ENCODE assay signal across 10 mouse cellular contexts in genomic region chr17:12160984-12161764, GRCm38 (mm10). TPM values are rescaled to one million over a fixed set of nuclear protein-coding genes. Genes with fewer than 3 reads are reported as not detected.
DNase-seq lines count a peak whose midpoint lies in the region; ATAC-seq lines count a peak whose summit lies in the region.
"Had no signal": no experiment of that assay in that cellular context is flagged by ENCODE, and none has a peak within 500 bp of the region (broad histone marks: within the 10 kb centered on the region; RNA-seq: fewer than 3 reads in every experiment).

No protein-coding gene starts in this region.

- no peak overlapping the region for H3K9ac ChIP-seq in kidney, embryonic 16.5 days (replicated peaks; ENCODE audit: low read length)
- no peak overlapping the region for H3K9ac ChIP-seq in liver, embryonic 15.5 days

- 65% methylated on average over 13 of the region's 13 CpGs for WGBS in kidney, embryonic 16.5 days
- WGBS in liver, embryonic 15.5 days (ENCODE audit: insufficient replicate concordance) = 91% methylated on average over 13 of the region's 13 CpGs

- H3K4me2 ChIP-seq in kidney, embryonic 16.5 days (replicated peaks; ENCODE audit: low read depth, low read length) = no peak overlapping the region
- no peak overlapping the region for H3K4me2 ChIP-seq in liver, embryonic 15.5 days

- H3K36me3 ChIP-seq in kidney, embryonic 16.5 days (ENCODE audit: insufficient read depth, low read length) = no peaks in the 10 kb centered on the region
- H3K36me3 ChIP-seq in liver, embryonic 15.5 days (replicated peaks) = peaks cover 60% of the 10 kb centered on the region

- H3K4me3 ChIP-seq in kidney, embryonic 16.5 days (ENCODE audit: low read length) = no peak overlapping the region
- H3K4me3 ChIP-seq in liver, embryonic 15.5 days (replicated peaks) = no peak overlapping the region

- ATAC-seq in kidney, embryonic 16.5 days (ENCODE audit: low FRiP score, low TSS enrichment) = 0 out of 2 replicates have a peak, but pooled peaks have one; percentile 24
- ATAC-seq in liver, embryonic 15.5 days (ENCODE audit: insufficient read depth) = no peak

- no peaks in the 10 kb centered on the region for H3K27me3 ChIP-seq in kidney, embryonic 16.5 days (ENCODE audit: insufficient read depth, low read length)
- no peaks in the 10 kb centered on the region for H3K27me3 ChIP-seq in liver, embryonic 15.5 days

- H3K4me1 ChIP-seq in kidney, embryonic 16.5 days (ENCODE audit: insufficient read depth, low read length) = peaks cover 16% of the 10 kb centered on the region
- H3K4me1 ChIP-seq in liver, embryonic 15.5 days (replicated peaks) = peaks cover 60% of the 10 kb centered on the region

- no peak overlapping the region for H3K27ac ChIP-seq in kidney, embryonic 16.5 days (ENCODE audit: low read length)
- H3K27ac ChIP-seq in liver, embryonic 15.5 days (replicated peaks) = 0 out of 2 replicates have a peak overlapping the region, but pooled peaks have one; percentile 19

- no peaks in the 10 kb centered on the region for H3K9me3 ChIP-seq in kidney, embryonic 16.5 days (ENCODE audit: low read length)
- no peaks in the 10 kb centered on the region for H3K9me3 ChIP-seq in liver, embryonic 15.5 days (replicated peaks)

- no peak for DNase-seq in kidney, adult 9 months
- DNase-seq in B cell, adult 2 months = peak; percentile 57 to 69
- DNase-seq in NIH3T3 (ENCODE audit: low read depth) = peak; percentile 79
- DNase-seq in spleen, adult 18-20 months = no peak
- no peak for DNase-seq in kidney, adult 18-20 months
- DNase-seq: embryo, embryonic 11 days; layer of hippocampus, adult 9-11 months; right cerebral cortex, postnatal 14 days had no signal

RNA-seq across cellular contexts. Expression of gene Agpat4, which starts 42.7 kb away (rescaled TPM):
- 38.3 and 39.8 TPM in 2 replicates for polyA plus RNA-seq in kidney, embryonic 16.5 days (2015; fragmentation: Nextera tagmentation; extraction: Ambion mirVana)
- 25.7 and 25.8 TPM in 2 replicates for polyA plus RNA-seq in liver, embryonic 15.5 days (2015; fragmentation: Nextera tagmentation; extraction: Ambion mirVana)

Comparison
In these comparisons a context has a peak if more than half of its experiments do, and no peak if none do; other contexts are left out.
1. DNase-seq: peak in B cell, adult 2 months (2 of 2) and NIH3T3 (single experiment); none in kidney, adult 9 months (single experiment), spleen, adult 18-20 months (0 of 2) and kidney, adult 18-20 months (single experiment).